Mouse (Mus musculus): ENCODE results near the gene Gpam. TPM values are rescaled to one million over a fixed set of nuclear protein-coding genes. Genes with fewer than 3 reads are reported as not detected.

The Gpam gene
- total RNA-seq, 4 experiments from 2014 or later, result 77.4 to 450 (median 220) TPM

GRCm38 (mm10) chr19:55101659-55102058 lies 25.4 kb downstream of the Gpam start:
- DNase-seq, result no peak

GRCm38 (mm10) chr19:55100227-55101140 lies 26.6 kb downstream of the Gpam start:
- no peak for DNase-seq

GRCm38 (mm10) chr19:55099184-55100160 lies 27.6 kb downstream of the Gpam start:
- DNase-seq, result peak; percentile 50

- DNase-seq, result peak; percentile 45
Observed at GRCm38 (mm10) chr19:55098409-55099183, 28.4 kb downstream of the Gpam start.

GRCm38 (mm10) chr19:55097396-55097967 lies 29.6 kb downstream of the Gpam start:
- DNase-seq, result no peak

GRCm38 (mm10) chr19:55096666-55097065 lies 30.4 kb downstream of the Gpam start:
- DNase-seq, result no peak

GRCm38 (mm10) chr19:55095547-55095946 lies 31.5 kb downstream of the Gpam start:
- no peak for DNase-seq

- DNase-seq, result no peak
Observed at GRCm38 (mm10) chr19:55091602-55092413, 35.2 kb downstream of the Gpam start.

GRCm38 (mm10) chr19:55090885-55091284 lies 36.2 kb downstream of the Gpam start:
- no peak for DNase-seq

GRCm38 (mm10) chr19:55090142-55090541 lies 36.9 kb downstream of the Gpam start:
- DNase-seq, result no peak

GRCm38 (mm10) chr19:55087776-55088175 lies 39.3 kb downstream of the Gpam start:
- no peak for DNase-seq

GRCm38 (mm10) chr19:55085857-55086185 lies 41.2 kb downstream of the Gpam start:
- DNase-seq, result no peak

- DNase-seq, result no peak
Observed at GRCm38 (mm10) chr19:55084971-55085856, 41.8 kb downstream of the Gpam start.

GRCm38 (mm10) chr19:55076822-55077221 lies 50.2 kb downstream of the Gpam start:
- no peak for DNase-seq

GRCm38 (mm10) chr19:55073004-55073403 lies 54.0 kb downstream of the Gpam start:
- DNase-seq, result no peak

GRCm38 (mm10) chr19:55069054-55069453 lies 58.0 kb downstream of the Gpam start:
- no peak for DNase-seq

GRCm38 (mm10) chr19:55063272-55063671 lies 63.8 kb downstream of the Gpam start:
- DNase-seq, result no peak

GRCm38 (mm10) chr19:55062501-55062900 lies 64.5 kb downstream of the Gpam start:
- no peak for DNase-seq

GRCm38 (mm10) chr19:55061951-55062350 lies 65.1 kb downstream of the Gpam start:
- no peak for DNase-seq

- no peak for DNase-seq
Observed at GRCm38 (mm10) chr19:55061447-55061901, 65.6 kb downstream of the Gpam start.
